Mouse (Mus musculus): ENCODE results near the gene Med16.

DNA sequence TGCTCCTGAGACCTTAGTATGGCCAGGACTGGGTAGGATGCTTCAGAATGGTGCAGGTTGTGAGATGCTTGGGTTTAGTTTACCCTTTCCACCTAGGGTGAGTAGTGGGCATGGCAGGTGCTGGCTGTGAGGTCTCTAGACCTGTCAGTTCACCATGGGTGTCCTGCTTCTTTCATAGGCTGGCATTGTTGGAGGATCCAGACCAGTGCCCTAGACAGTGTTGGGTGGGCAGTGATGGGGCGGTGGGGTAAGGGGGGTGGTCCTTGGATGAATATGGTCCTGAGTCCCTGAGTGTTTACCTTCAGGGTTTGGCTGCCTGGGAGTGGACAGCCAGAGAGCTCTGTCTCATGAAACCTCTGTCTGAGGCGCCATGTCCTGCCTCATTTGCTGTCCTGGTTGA, 50.8 kb downstream of the Med16 start:
- no peak for TF ChIP-seq POLR2A (IDR thresholded peaks at IDR 0.05; ENCODE audit: extremely low read depth, insufficient read depth, low read length)
- TF ChIP-seq CTCF (IDR thresholded peaks at IDR 0.05; ENCODE audit: extremely low read depth, insufficient read depth, low read length) = no peak

Data from cortical plate, adult 2 months (tissue).